Mouse (Mus musculus) hindbrain, embryonic 14.5 days (tissue): ENCODE results near the gene Txndc9. TPM values are rescaled to one million over a fixed set of nuclear protein-coding genes. Genes with fewer than 3 reads are reported as not detected.
"Not testable (repeated sequence)": the region's sequence is repeated elsewhere in the genome, so short reads cannot be mapped to it uniquely, and the experiment has no call there.

Experiments used
- ATAC-seq: fragments of 200-750 bp; cut with Nextera tagmentation; 2 replicates; pipeline ENCODE4 v1.8.0; 2017; ENCODE audit warnings: moderate number of reproducible peaks, mild to moderate bottlenecking, moderate TSS enrichment, moderate library complexity; ENCODE audit not compliant: low FRiP score
- DNase-seq: peaks from one replicate; pipeline ENCODE4 v3.0.0-alpha.2; 2015; ENCODE audit warnings: low spot score
- H3K27ac ChIP-seq: fragments of 300-500 bp; sonication (generic); 2 replicates; pipeline ENCODE4 v1.5.1; 2014; ENCODE audit warnings: mild to moderate bottlenecking, moderate library complexity
- H3K27me3 ChIP-seq: fragments of 300-500 bp; sonication (generic); 2 replicates; pipeline ENCODE4 v1.6.1; 2014; ENCODE audit warnings: mild to moderate bottlenecking, low read length, mixed read lengths; ENCODE audit not compliant: control insufficient read depth, insufficient read depth
- H3K36me3 ChIP-seq: fragments of 300-500 bp; sonication (generic); replicated peaks from 2 replicates; pipeline ENCODE4 v1.6.1; 2014; ENCODE audit not compliant: control insufficient read depth, insufficient read depth
- H3K4me1 ChIP-seq: fragments of 300-500 bp; sonication (generic); replicated peaks from 2 replicates; pipeline ENCODE4 v1.6.1; 2014; ENCODE audit warnings: antibody characterized with exemption, low read length, mixed read lengths; ENCODE audit not compliant: control insufficient read depth, insufficient read depth
- H3K4me2 ChIP-seq: fragments of 300-500 bp; sonication (generic); replicated peaks from 2 replicates; pipeline ENCODE4 v1.6.1; 2014; ENCODE audit warnings: mild to moderate bottlenecking, moderate library complexity
- H3K4me3 ChIP-seq: fragments of 300-500 bp; sonication (generic); replicated peaks from 2 replicates; pipeline ENCODE4 v1.5.1; 2014; ENCODE audit warnings: mild to moderate bottlenecking, low read length
- H3K9ac ChIP-seq: fragments of 300-500 bp; sonication (generic); 2 replicates; pipeline ENCODE4 v1.6.1; 2014
- H3K9me3 ChIP-seq: fragments of 300-500 bp; sonication (generic); 2 replicates; pipeline ENCODE4 v1.6.1; 2016; ENCODE audit warnings: low read length; ENCODE audit not compliant: control insufficient read depth
- WGBS: fragments of 180-500 bp; shearing (Covaris S2); extraction: QIAGEN DNeasy Blood & Tissue Kit; methylation state at CpG from one replicate; pipeline ENCODE4 v1.1.7; 2014; 5-methylcytosine and 5-hydroxymethylcytosine counted together
- polyA plus RNA-seq: library from polyadenylated mRNA; unstranded; fragments of >200 nt; fragmentation: Nextera tagmentation; extraction: Ambion mirVana; gene quantifications from 2 replicates; pipeline ENCODE4 v1.2.1, GENCODE M21; 2014

Txndc9 gene
- polyA plus RNA-seq, 1 experiment from 2014 or later: 144 TPM

DNA sequence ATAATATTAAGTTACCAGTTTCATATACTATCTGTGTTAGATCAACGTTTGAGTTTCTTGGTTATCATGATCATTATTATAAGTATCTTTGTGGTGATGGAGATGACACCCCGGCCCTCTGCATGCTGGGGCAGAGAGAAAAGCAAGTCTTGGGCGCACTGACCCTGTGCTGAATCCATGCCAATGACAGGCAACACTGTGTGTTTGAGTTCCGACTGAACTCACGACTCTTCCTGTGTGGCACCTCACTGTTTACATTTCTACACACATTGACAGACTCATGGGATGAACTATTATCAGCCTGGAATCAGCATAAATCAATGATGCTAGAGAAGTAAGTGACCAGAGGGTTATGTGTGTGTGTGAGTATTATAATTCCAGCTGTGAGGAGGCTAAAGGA is 9.8 kb downstream of the Txndc9 start:
- 94% methylated on average over 5 of the region's 5 CpGs for WGBS
- peaks cover 78% of the 10 kb centered on the region for H3K36me3 ChIP-seq

DNA sequence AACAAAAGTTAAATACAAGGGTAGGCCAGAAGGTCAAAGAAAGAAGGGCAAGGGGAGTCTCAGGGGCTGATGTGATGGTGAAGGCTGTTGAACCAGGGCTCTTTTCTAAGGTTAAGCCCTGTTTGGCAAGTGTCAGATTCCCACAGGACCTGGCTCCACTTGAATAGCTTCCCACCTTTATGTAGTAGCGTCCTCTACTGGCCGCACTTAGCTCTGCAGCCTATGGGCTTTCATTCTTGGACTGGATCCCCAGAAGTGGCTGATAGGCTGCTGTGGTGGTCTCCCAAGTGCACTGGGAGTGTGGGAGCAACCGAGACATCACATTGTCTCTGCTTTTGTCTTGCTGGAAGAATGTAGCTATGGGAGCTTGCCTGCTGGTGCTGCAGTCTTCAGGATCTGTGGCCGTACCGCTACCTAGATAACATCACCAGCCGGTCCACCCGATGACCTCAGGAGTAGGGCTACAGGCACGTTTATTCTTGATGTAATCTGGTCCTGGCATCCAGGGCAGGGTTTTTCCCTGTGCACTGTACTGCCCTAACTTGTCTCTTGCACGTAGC is 11.8 kb downstream of the Txndc9 start:
- Histone ChIP-seq H3K9me3 (no peaks in the 10 kb centered on the region), H3K4me1 (no peaks in the 10 kb centered on the region), H3K4me2 (no peak overlapping the region), H3K9ac (no peak overlapping the region), H3K27ac (no peak overlapping the region), H3K4me3 (no peak overlapping the region), H3K36me3 (peaks cover 58% of the 10 kb centered on the region), H3K27me3 (no peaks in the 10 kb centered on the region)
- DNase-seq (peak; percentile 51), ATAC-seq (no peak)
- 79% methylated on average over 9 of the region's 9 CpGs for WGBS

More for the DNA sequence above, 9.8 kb downstream of the Txndc9 start:
- H3K9me3 ChIP-seq: no peaks in the 10 kb centered on the region
- no peak overlapping the region for H3K4me2 ChIP-seq
- no peaks in the 10 kb centered on the region for H3K27me3 ChIP-seq
- ATAC-seq (no peak), DNase-seq (no peak)
- H3K4me1 ChIP-seq: no peaks in the 10 kb centered on the region
- H3K4me3 ChIP-seq: no peak overlapping the region
- no peak overlapping the region for H3K27ac ChIP-seq
- H3K9ac ChIP-seq: no peak overlapping the region

DNA sequence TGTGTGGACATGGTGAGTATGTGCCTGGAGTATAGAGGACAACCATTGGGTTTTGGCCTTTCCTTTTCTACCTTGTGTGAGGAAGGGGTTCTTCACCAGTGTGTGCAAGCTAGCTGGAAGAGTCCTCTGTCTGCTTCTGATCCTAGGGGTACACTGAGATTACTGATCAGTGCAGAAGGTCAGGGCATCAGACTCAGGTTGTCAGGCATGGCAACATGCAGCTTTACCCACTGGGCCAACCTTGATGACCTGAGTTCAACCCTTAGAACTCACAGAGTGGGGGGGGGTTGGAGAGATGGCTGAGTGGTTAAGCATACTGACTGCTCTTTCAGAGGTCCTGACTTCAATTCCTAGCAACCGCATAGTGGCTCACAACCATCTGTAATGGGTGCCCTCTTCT is 13.4 kb downstream of the Txndc9 start:
- WGBS: 100% methylated on average over 1 of the region's 1 CpGs

DNA sequence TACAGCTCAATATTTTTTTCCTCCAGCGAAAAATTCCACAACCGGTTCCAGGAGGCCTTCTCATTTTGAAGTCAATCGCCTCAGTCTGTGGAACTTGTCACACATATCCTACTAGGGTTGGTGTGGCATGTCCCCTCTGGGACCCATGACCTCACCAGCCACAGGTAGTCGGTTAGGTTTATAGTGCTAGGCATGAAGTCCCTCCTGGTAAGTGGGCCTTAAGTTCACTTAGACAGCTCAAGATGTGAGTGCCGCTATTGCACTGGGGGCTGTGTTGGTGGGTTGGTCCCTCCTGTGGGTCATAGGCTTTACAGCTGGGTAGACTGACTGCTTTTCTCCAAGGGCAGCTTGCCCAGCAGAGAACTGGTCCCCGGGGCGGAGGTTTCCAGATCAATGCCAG is 20.4 kb downstream of the Txndc9 start:
- H3K4me3 ChIP-seq: no peak overlapping the region
- H3K27me3 ChIP-seq: no peaks in the 10 kb centered on the region
- no peak for DNase-seq
- 94% methylated on average over 7 of the region's 7 CpGs for WGBS
- H3K27ac ChIP-seq: no peak overlapping the region
- no peak overlapping the region for H3K4me2 ChIP-seq
- H3K9ac ChIP-seq: no peak overlapping the region
- no peaks in the 10 kb centered on the region for H3K9me3 ChIP-seq
- ATAC-seq: no peak
- no peaks in the 10 kb centered on the region for H3K36me3 ChIP-seq
- H3K4me1 ChIP-seq: no peaks in the 10 kb centered on the region

More for the DNA sequence above, 13.4 kb downstream of the Txndc9 start:
- ATAC-seq (no peak), DNase-seq (no peak)
- no peaks in the 10 kb centered on the region for H3K27me3 ChIP-seq
- no peaks in the 10 kb centered on the region for H3K4me1 ChIP-seq
- H3K27ac ChIP-seq: no peak overlapping the region
- no peaks in the 10 kb centered on the region for H3K9me3 ChIP-seq
- no peak overlapping the region for H3K4me2 ChIP-seq
- H3K4me3 ChIP-seq: no peak overlapping the region
- no peak overlapping the region for H3K9ac ChIP-seq
- H3K36me3 ChIP-seq: peaks cover 43% of the 10 kb centered on the region

DNA sequence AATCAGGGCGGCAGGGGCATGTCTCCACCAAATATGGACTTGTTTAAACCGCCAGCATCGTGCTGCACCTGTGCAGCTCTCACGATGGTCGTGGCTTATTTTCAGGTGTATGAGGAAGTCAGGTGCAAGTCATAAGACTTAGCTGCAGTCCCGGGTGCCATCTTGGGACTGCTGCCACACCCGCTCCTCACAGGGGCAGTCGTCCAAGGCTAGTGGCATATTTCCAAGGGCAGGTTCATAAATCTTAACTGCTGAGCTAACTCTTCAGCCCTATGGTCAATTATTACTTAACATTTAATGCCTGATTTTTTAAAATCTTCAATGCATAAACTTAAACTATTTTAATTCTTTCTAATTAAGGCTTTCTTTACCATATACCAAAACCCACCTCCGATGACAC is 21.0 kb downstream of the Txndc9 start:
- ATAC-seq, H3K4me2 ChIP-seq, H3K27ac ChIP-seq, H3K9me3 ChIP-seq, DNase-seq, H3K4me1 ChIP-seq, H3K4me3 ChIP-seq, H3K36me3 ChIP-seq, H3K9ac ChIP-seq, H3K27me3 ChIP-seq: not testable (repeated sequence)
- WGBS: 75% methylated on average over 9 of the region's 9 CpGs

DNA sequence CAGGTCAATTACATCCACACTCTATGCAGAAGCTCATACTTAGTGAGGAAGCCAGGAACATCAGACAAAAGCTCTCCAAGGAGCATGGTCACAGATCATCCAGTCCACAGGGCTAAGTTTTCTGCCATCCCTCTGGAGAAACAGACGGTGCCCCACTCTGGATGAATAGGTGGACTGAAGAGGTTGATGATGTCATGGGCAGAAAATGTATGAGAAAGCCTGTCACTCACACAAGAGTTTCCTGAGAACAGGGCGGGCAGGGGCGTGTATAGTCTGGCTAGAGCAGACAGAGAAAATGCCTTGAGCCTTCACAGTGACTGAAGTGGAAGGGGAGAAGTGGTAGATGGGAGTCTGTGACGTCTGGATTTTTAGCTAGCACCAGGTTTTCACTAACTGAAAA is 26.2 kb downstream of the Txndc9 start:
- no peak for DNase-seq
- H3K36me3 ChIP-seq: no peaks in the 10 kb centered on the region
- no peaks in the 10 kb centered on the region for H3K9me3 ChIP-seq
- no peak for ATAC-seq
- no peaks in the 10 kb centered on the region for H3K4me1 ChIP-seq
- WGBS: 62% methylated on average over 4 of the region's 4 CpGs
- no peak overlapping the region for H3K9ac ChIP-seq
- H3K27me3 ChIP-seq: no peaks in the 10 kb centered on the region
- no peak overlapping the region for H3K27ac ChIP-seq
- H3K4me3 ChIP-seq: no peak overlapping the region
- no peak overlapping the region for H3K4me2 ChIP-seq

DNA sequence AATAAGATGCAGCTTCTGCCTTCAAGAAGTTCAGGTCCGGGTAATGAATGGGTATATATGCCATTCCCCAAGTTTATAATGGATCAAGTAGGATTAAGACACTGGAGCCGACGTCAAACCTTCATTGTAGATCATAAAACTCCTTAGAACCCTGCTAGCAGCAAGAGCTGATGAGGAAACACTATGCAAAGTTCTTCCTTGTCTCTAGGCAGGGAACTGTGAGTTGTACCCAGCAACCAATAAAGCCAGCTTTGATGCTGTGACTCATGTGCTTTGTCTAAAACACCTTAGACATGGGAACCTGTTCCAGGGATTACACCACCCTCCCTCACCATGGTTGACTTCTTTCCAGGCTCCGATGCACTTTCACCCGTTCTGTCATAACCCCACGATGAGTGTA is 28.9 kb downstream of the Txndc9 start:
- Histone ChIP-seq H3K27me3 (no peaks in the 10 kb centered on the region), H3K4me2 (no peak overlapping the region), H3K4me1 (no peaks in the 10 kb centered on the region), H3K27ac (no peak overlapping the region), H3K9ac (no peak overlapping the region), H3K9me3 (no peaks in the 10 kb centered on the region), H3K4me3 (no peak overlapping the region), H3K36me3 (no peaks in the 10 kb centered on the region)
- no peak for ATAC-seq
- WGBS: 92% methylated on average over 6 of the region's 6 CpGs
- DNase-seq: no peak

DNA sequence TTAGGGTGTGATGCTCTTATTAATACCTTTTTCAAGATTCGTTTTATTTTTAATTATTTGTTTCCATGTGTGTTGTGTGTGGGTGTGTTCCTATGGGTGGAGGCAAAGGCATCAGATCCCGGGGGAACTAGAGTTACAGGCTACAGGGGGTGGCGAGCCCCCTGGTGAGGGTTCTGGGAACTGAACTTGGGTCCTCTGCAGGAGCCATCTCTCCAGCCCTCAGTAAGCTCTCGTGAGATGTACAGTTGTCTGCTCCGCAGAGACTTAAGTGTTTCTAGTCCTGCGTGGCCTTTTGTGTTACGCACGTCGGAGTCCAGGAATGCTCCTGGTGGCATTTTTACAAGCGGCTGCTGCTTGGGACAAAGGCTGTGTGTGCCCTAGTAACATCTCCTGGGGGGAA is 32.1 kb downstream of the Txndc9 start:
- H3K36me3 ChIP-seq: no peaks in the 10 kb centered on the region
- no peaks in the 10 kb centered on the region for H3K4me1 ChIP-seq
- no peak overlapping the region for H3K9ac ChIP-seq
- H3K4me2 ChIP-seq: no peak overlapping the region
- no peaks in the 10 kb centered on the region for H3K9me3 ChIP-seq
- no peak for DNase-seq
- ATAC-seq: no peak
- 62% methylated on average over 10 of the region's 10 CpGs for WGBS
- no peaks in the 10 kb centered on the region for H3K27me3 ChIP-seq
- H3K4me3 ChIP-seq: no peak overlapping the region
- no peak overlapping the region for H3K27ac ChIP-seq

DNA sequence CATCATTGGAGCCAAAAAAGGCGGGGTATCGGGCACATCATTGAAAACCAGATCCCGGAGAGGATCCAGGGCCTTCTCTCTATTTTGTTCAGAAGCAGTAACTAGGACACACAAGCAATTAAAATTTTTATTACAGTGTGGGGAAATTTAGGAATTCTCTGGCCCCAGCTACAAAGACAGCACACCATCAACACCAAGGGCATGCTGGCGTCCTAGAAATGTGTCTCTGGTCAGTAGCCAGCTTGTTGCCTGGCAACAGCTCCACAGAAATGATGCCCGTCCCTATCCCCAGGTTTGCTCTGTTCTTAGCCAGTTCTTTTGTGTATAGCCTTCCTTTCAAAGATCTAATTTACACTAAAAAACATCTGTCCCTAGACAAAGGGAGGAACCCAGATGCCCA is 38.2 kb downstream of the Txndc9 start:
- Histone ChIP-seq H3K27me3 (no peaks in the 10 kb centered on the region), H3K9ac (no peak overlapping the region), H3K27ac (no peak overlapping the region), H3K4me1 (no peaks in the 10 kb centered on the region), H3K4me3 (no peak overlapping the region), H3K4me2 (no peak overlapping the region), H3K9me3 (no peaks in the 10 kb centered on the region), H3K36me3 (no peaks in the 10 kb centered on the region)
- peak; percentile 39 for DNase-seq
- WGBS: 57% methylated on average over 5 of the region's 5 CpGs
- no peak for ATAC-seq

DNA sequence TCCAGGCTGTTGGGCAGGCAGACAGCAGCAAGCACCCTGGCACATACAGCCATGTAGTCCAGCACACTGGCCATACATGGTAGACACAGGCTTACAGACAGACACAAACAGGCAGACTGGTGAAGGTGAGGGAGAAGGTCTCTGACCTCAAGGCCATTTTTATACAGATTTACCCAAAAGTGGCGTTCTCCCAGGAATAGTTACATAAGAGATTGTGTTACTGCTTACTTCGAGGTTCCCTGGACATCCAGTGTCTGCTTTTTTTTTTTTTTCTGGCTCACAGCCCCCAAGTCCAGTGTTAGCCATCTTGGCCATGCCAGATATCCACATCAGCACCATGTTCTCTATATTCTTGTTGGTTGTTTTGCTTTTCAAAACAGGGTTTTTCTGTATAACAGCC is 39.2 kb downstream of the Txndc9 start:
- no peaks in the 10 kb centered on the region for H3K36me3 ChIP-seq
- H3K4me3 ChIP-seq: no peak overlapping the region
- ATAC-seq (no peak), DNase-seq (no peak)
- H3K27me3 ChIP-seq: no peaks in the 10 kb centered on the region
- H3K9ac ChIP-seq: no peak overlapping the region
- WGBS: 91% methylated on average over 2 of the region's 2 CpGs
- H3K4me1 ChIP-seq: no peaks in the 10 kb centered on the region
- H3K27ac ChIP-seq: no peak overlapping the region
- no peaks in the 10 kb centered on the region for H3K9me3 ChIP-seq
- no peak overlapping the region for H3K4me2 ChIP-seq
